Comparison of ENCODE assay signal across 9 mouse cellular contexts in genomic region chr3:156299984-156300770, GRCm38 (mm10).
DNase-seq lines count a peak whose midpoint lies in the region; ATAC-seq lines count a peak whose summit lies in the region.
"Had no signal": no experiment of that assay in that cellular context is flagged by ENCODE, and none has a peak within 500 bp of the region (broad histone marks: within the 10 kb centered on the region; RNA-seq: fewer than 3 reads in every experiment).

No protein-coding gene starts in this region.

- no peak overlapping the region for H3K4me2 ChIP-seq in midbrain, embryonic 13.5 days (replicated peaks)
- no peak overlapping the region for H3K4me2 ChIP-seq in hindbrain, embryonic 15.5 days

- H3K27me3 ChIP-seq in midbrain, embryonic 13.5 days = no peaks in the 10 kb centered on the region
- H3K27me3 ChIP-seq in midbrain, embryonic 10.5 days (ENCODE audit: low read depth, poor library complexity, severe bottlenecking) = no peaks in the 10 kb centered on the region
- H3K27me3 ChIP-seq in hindbrain, embryonic 15.5 days = no peaks in the 10 kb centered on the region

- no peak for DNase-seq in frontal cortex, postnatal 10 days (ENCODE audit: low spot score in 2 of 2)
- no peak for DNase-seq in midbrain, embryonic 10.5 days (ENCODE audit: low spot score)
- peak; percentile 22 to 32 for DNase-seq in right cerebral cortex, adult 2 months (ENCODE audit: low spot score in 2 of 2)
- DNase-seq in MN1 (ENCODE audit: low spot score) = no peak
- DNase-seq in thymus, postnatal 14 days = no peak
- DNase-seq: kidney, postnatal 4 days had no signal

- WGBS in midbrain, embryonic 13.5 days = 75% methylated on average over 3 of the region's 3 CpGs
- WGBS in midbrain, embryonic 10.5 days = 88% methylated on average over 3 of the region's 3 CpGs
- 34% methylated on average over 3 of the region's 3 CpGs for WGBS in hindbrain, embryonic 15.5 days

- peaks cover 16% of the 10 kb centered on the region for H3K4me1 ChIP-seq in midbrain, embryonic 13.5 days (replicated peaks)
- peaks cover 15% of the 10 kb centered on the region for H3K4me1 ChIP-seq in midbrain, embryonic 10.5 days
- peaks cover 17% of the 10 kb centered on the region for H3K4me1 ChIP-seq in hindbrain, embryonic 15.5 days (replicated peaks)

- no peak overlapping the region for H3K9ac ChIP-seq in midbrain, embryonic 13.5 days (replicated peaks)
- no peak overlapping the region for H3K9ac ChIP-seq in hindbrain, embryonic 15.5 days

- no peak overlapping the region for H3K4me3 ChIP-seq in midbrain, embryonic 13.5 days (replicated peaks)
- no peak overlapping the region for H3K4me3 ChIP-seq in midbrain, embryonic 10.5 days
- H3K4me3 ChIP-seq in hindbrain, embryonic 15.5 days = no peak overlapping the region

- H3K27ac ChIP-seq in midbrain, embryonic 13.5 days = no peak overlapping the region
- no peak overlapping the region for H3K27ac ChIP-seq in midbrain, embryonic 10.5 days (replicated peaks)
- peak overlapping the region; percentile 25; the same call in 1 of the 2 replicates for H3K27ac ChIP-seq in hindbrain, embryonic 15.5 days (replicated peaks)

- peak; percentile 90 for ATAC-seq in frontal cortex, adult (ENCODE audit: low TSS enrichment)
- ATAC-seq in midbrain, embryonic 13.5 days = peak; percentile 48; the same call in 1 of the 2 replicates
- ATAC-seq in hindbrain, embryonic 15.5 days (ENCODE audit: low FRiP score, low read depth) = peak; percentile 92

- no peaks in the 10 kb centered on the region for H3K36me3 ChIP-seq in midbrain, embryonic 13.5 days
- H3K36me3 ChIP-seq in midbrain, embryonic 10.5 days = no peaks in the 10 kb centered on the region
- H3K36me3 ChIP-seq in hindbrain, embryonic 15.5 days = no peaks in the 10 kb centered on the region

- H3K9me3 ChIP-seq in midbrain, embryonic 13.5 days = no peaks in the 10 kb centered on the region
- H3K9me3 ChIP-seq in midbrain, embryonic 10.5 days (replicated peaks) = no peaks in the 10 kb centered on the region
- H3K9me3 ChIP-seq in hindbrain, embryonic 15.5 days = no peaks in the 10 kb centered on the region

Comparison
In these comparisons a context has a peak if more than half of its experiments do, and no peak if none do; other contexts are left out.
1. DNase-seq: peak in right cerebral cortex, adult 2 months (2 of 2); none in frontal cortex, postnatal 10 days (0 of 2), midbrain, embryonic 10.5 days (single experiment), MN1 (single experiment) and thymus, postnatal 14 days (single experiment).
2. Peak in every context shown above with its lines, with median percentiles within 50 percentile points of each other: ATAC-seq.